Mouse (Mus musculus) bone marrow macrophage, adult 2 months (primary cell): Measurements from ENCODE around the gene Grm4.

Experiments used
- CTCF ChIP-seq: IDR thresholded peaks from 2 replicates; pipeline ENCODE4 v1.5.1; 2012; ENCODE audit warnings: low read depth, mild to moderate bottlenecking, low read length, moderate library complexity
- POLR2A ChIP-seq: IDR thresholded peaks from 2 replicates; pipeline ENCODE4 v1.6.1; 2012; ENCODE audit warnings: mild to moderate bottlenecking, low read depth, low read length, borderline replicate concordance

DNA sequence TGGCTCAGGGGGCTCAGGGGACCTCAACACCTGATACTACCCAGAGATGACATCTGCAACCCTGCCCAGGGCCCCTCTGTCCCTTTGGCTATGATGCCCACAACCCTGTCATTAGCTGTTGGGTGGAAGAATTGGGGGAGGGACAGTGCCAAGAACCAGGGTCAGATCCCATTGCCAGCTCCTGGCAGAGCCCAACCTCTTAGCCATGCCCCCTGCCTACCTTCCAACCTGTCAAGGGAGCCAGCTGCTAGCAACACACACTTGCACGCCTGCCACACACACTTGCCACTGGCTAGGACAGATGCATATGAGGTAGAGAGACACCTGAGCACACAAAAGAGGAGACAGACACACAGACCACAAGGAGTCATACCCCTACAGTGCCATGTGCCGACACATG, 96.2 kb downstream of the Grm4 start:
- no peak for TF ChIP-seq POLR2A
- no peak for TF ChIP-seq CTCF
